Mouse (Mus musculus) liver, embryonic 14.5 days (tissue): ENCODE measurements around the gene C1ql2. TPM values are rescaled to one million over a fixed set of nuclear protein-coding genes. Genes with fewer than 3 reads are reported as not detected.

ENCODE experiments used
- ATAC-seq: fragments of 200-750 bp; cut with Nextera tagmentation; 2 replicates; pipeline ENCODE4 v1.8.0; 2017; ENCODE audit warnings: moderate number of reproducible peaks, mild to moderate bottlenecking, moderate library complexity; ENCODE audit not compliant: insufficient read depth
- DNase-seq, 3 experiments: peaks; one replicate each; pipeline ENCODE4 v3.0.0-alpha.2; 2012 to 2013; ENCODE audit warnings: low read depth in 3 of 3, low spot score in 3 of 3
- H3K27ac ChIP-seq: fragments of 300-500 bp; sonication (generic); 2 replicates; pipeline ENCODE4 v1.5.1; 2014; ENCODE audit warnings: moderate library complexity, mild to moderate bottlenecking, control low read depth, inconsistent platforms
- H3K27me3 ChIP-seq: fragments of 300-500 bp; sonication (generic); 2 replicates; pipeline ENCODE4 v1.6.1; 2014; ENCODE audit warnings: mild to moderate bottlenecking, low read length, moderate library complexity; ENCODE audit not compliant: control insufficient read depth, insufficient read depth
- H3K36me3 ChIP-seq: fragments of 300-500 bp; sonication (generic); replicated peaks from 2 replicates; pipeline ENCODE4 v1.6.1; 2014; ENCODE audit warnings: low read depth; ENCODE audit not compliant: control insufficient read depth, insufficient read depth
- H3K4me1 ChIP-seq, 2 experiments: fragments of 200-500 bp in 1 of 2; fragments of 300-500 bp in 1 of 2; sonication (generic) in 1 of 2; replicated peaks; 2 replicates each; pipeline ENCODE4 v1.6.1; 2012 to 2014; ENCODE audit warnings: antibody characterized with exemption in 1 of 2, inconsistent platforms in 1 of 2, low read length in 1 of 2; ENCODE audit not compliant: control insufficient read depth in 2 of 2, insufficient read depth in 2 of 2
- H3K4me2 ChIP-seq: fragments of 300-500 bp; sonication (generic); 2 replicates; pipeline ENCODE4 v1.6.1; 2014; ENCODE audit warnings: low read depth, mild to moderate bottlenecking, control low read depth, moderate library complexity
- H3K4me3 ChIP-seq, 2 experiments: fragments of 200-500 bp in 1 of 2; fragments of 300-500 bp in 1 of 2; sonication (generic) in 1 of 2; 2 replicates each; pipeline ENCODE4 v1.5.1; 2012 to 2014; ENCODE audit warnings: low read depth in 2 of 2, low read length in 2 of 2, mild to moderate bottlenecking in 2 of 2, control low read depth in 1 of 2, inconsistent platforms in 1 of 2, moderate library complexity in 1 of 2; ENCODE audit not compliant: insufficient read depth in 1 of 2
- H3K9ac ChIP-seq: fragments of 300-500 bp; sonication (generic); replicated peaks from 2 replicates; pipeline ENCODE4 v1.6.1; 2014; ENCODE audit warnings: mild to moderate bottlenecking, control low read depth, moderate library complexity
- H3K9me3 ChIP-seq: fragments of 300-500 bp; sonication (generic); 2 replicates; pipeline ENCODE4 v1.6.1; 2016; ENCODE audit warnings: low read length, mixed read lengths; ENCODE audit not compliant: control insufficient read depth
- CTCF ChIP-seq: IDR thresholded peaks from 2 replicates; pipeline ENCODE4 v1.5.1; 2016; ENCODE audit warnings: antibody characterized with exemption, low read depth, control low read depth
- EP300 ChIP-seq: IDR thresholded peaks from 2 replicates; pipeline ENCODE4 v1.6.1; 2016; ENCODE audit warnings: antibody characterized with exemption, low read depth
- WGBS: fragments of 180-500 bp; shearing (Covaris S2); extraction: QIAGEN DNeasy Blood & Tissue Kit; methylation state at CpG from one replicate; pipeline ENCODE4 v1.1.7; 2014; ENCODE audit not compliant: insufficient replicate concordance; 5-methylcytosine and 5-hydroxymethylcytosine counted together
- polyA plus RNA-seq, 2 experiments: library from polyadenylated mRNA; depleted of rRNA in 1 of 2; stranded (reverse) in 1 of 2; unstranded in 1 of 2; fragments of >200 nt; fragmentation: Nextera tagmentation in 1 of 2; extraction: Ambion mirVana in 1 of 2; gene quantifications; 2 replicates each; pipeline versions ENCODE4 v1.2.1 to v1.2.3; 2012 to 2014

C1ql2 gene
- polyA plus RNA-seq, 2 experiments = not detected

GRCm38 (mm10) chr1:120374832-120375231 lies 34.5 kb downstream of the C1ql2 start:
- no peak for TF ChIP-seq EP300
- no peak for TF ChIP-seq CTCF
- H3K9ac ChIP-seq = no peak overlapping the region
- H3K9me3 ChIP-seq = no peaks in the 10 kb centered on the region
- no peak for DNase-seq
- no peak overlapping the region for H3K27ac ChIP-seq
- H3K4me1 ChIP-seq = no peaks in the 10 kb centered on the region
- H3K27me3 ChIP-seq = no peaks in the 10 kb centered on the region
- no peak overlapping the region for H3K4me2 ChIP-seq
- no peaks in the 10 kb centered on the region for H3K36me3 ChIP-seq
- 67% methylated on average over 2 of the region's 2 CpGs for WGBS
- ATAC-seq = no peak
- no peak overlapping the region for H3K4me3 ChIP-seq

- no peak for ATAC-seq
- H3K9me3 ChIP-seq = no peaks in the 10 kb centered on the region
- TF ChIP-seq EP300 (no peak), CTCF (no peak)
- no peak overlapping the region for H3K4me3 ChIP-seq
- no peak overlapping the region for H3K27ac ChIP-seq
- DNase-seq = no peak
- no peak overlapping the region for H3K4me2 ChIP-seq
- no peaks in the 10 kb centered on the region for H3K36me3 ChIP-seq
- WGBS = 68% methylated on average over 18 of the region's 18 CpGs
- H3K9ac ChIP-seq = no peak overlapping the region
- no peaks in the 10 kb centered on the region for H3K4me1 ChIP-seq
- H3K27me3 ChIP-seq = no peaks in the 10 kb centered on the region
These were observed 44.7 kb downstream of the C1ql2 start for GRCm38 (mm10) chr1:120385029-120385571.

DNA sequence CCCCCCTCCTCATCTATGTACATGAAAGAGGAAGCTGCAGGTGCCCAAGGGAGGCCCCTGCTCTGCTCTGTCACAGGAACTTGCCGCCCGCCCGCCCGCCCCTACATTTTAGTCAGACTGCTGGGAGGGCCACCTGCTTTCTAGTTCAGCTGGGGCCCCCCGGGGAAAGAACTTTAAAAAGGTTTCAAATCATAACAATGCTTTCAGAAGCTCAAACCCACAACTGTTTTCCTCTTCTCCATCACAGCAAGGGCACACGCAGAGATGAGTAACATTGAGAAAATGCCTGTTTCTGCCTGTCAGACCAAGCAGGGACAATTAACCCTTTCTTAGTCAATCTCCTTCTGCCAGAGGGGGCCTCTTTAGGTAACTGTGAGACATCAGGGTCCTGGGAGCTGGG lies 49.4 kb downstream of the C1ql2 start:
- no peaks in the 10 kb centered on the region for H3K27me3 ChIP-seq
- no peaks in the 10 kb centered on the region for H3K4me1 ChIP-seq
- no peaks in the 10 kb centered on the region for H3K36me3 ChIP-seq
- no peak for TF ChIP-seq EP300
- ATAC-seq = no peak
- no peak for DNase-seq
- H3K9me3 ChIP-seq = no peaks in the 10 kb centered on the region
- no peak overlapping the region for H3K9ac ChIP-seq
- H3K4me2 ChIP-seq = no peak overlapping the region
- H3K4me3 ChIP-seq = no peak overlapping the region
- H3K27ac ChIP-seq = no peak overlapping the region
- 34% methylated on average over 6 of the region's 6 CpGs for WGBS

DNA sequence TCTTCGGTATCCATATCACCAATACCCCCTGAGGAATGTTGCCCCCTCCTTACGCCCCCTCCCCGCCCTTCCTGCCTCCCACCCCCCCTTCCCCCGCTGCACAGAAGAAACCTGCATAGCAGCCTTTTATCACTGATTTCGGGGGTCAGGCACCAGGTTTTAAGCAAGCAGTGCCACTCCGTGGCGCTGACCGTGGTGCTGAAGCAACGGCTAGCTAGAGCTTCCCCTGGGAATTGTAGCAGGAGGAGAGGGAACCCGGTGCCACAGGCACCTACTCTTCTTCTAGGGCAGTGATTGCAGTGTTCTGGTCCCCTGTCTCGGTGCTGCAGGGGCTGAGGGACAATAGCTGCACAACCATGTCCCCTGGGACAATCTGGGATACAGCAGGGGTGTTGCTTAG lies 50.0 kb downstream of the C1ql2 start:
- DNase-seq (peak in 2 of 3 experiments; percentile 4), ATAC-seq (no peak)
- H3K4me2 ChIP-seq = no peak overlapping the region
- no peaks in the 10 kb centered on the region for H3K36me3 ChIP-seq
- H3K4me3 ChIP-seq = no peak overlapping the region
- no peaks in the 10 kb centered on the region for H3K9me3 ChIP-seq
- no peak overlapping the region for H3K9ac ChIP-seq
- H3K4me1 ChIP-seq = no peaks in the 10 kb centered on the region
- TF ChIP-seq CTCF (no peak), EP300 (no peak)
- no peak overlapping the region for H3K27ac ChIP-seq
- 3% methylated on average over 10 of the region's 11 CpGs for WGBS
- H3K27me3 ChIP-seq = no peaks in the 10 kb centered on the region

Other genes with a start within 250 kb of the C1ql2 start
- 208 and 340 TPM in 2 replicates for gene Dbi, start 219.5 kb upstream of the C1ql2 start, polyA plus RNA-seq (2012; rRNA removed)
- gene Dbi, start 219.5 kb upstream of the C1ql2 start, polyA plus RNA-seq (2014; fragmentation: Nextera tagmentation; extraction: Ambion mirVana) = 633 and 662 TPM in 2 replicates
- 1.9 and 3.5 TPM in 2 replicates for gene 3110009E18Rik, start 219.4 kb upstream of the C1ql2 start, polyA plus RNA-seq (2012; rRNA removed)
- gene 3110009E18Rik, start 219.4 kb upstream of the C1ql2 start, polyA plus RNA-seq (2014; fragmentation: Nextera tagmentation; extraction: Ambion mirVana) = 9.6 and 10.4 TPM in 2 replicates
- gene Steap3, start 67.9 kb upstream of the C1ql2 start, polyA plus RNA-seq (2012; rRNA removed) = 38.8 and 42.2 TPM in 2 replicates
- 39.1 and 46.2 TPM in 2 replicates for gene Steap3, start 67.9 kb upstream of the C1ql2 start, polyA plus RNA-seq (2014; fragmentation: Nextera tagmentation; extraction: Ambion mirVana)
- gene Marco, start 164.4 kb downstream of the C1ql2 start, polyA plus RNA-seq (2012; rRNA removed) = 21.5 and 27.2 TPM in 2 replicates
- gene Marco, start 164.4 kb downstream of the C1ql2 start, polyA plus RNA-seq (2014; fragmentation: Nextera tagmentation; extraction: Ambion mirVana) = 21.3 and 24.1 TPM in 2 replicates